Mouse (Mus musculus) liver, embryonic 16.5 days (tissue): ENCODE results near the gene Lrrc47. TPM values are rescaled to one million over a fixed set of nuclear protein-coding genes. Genes with fewer than 3 reads are reported as not detected.
A peak's percentile ranks its signal among the peaks of the same experiment; 100 is the strongest.

Source experiments
- ATAC-seq: fragments of 200-750 bp; cut with Nextera tagmentation; 2 replicates; pipeline ENCODE4 v1.8.0; 2017; ENCODE audit warnings: low read depth, mild to moderate bottlenecking, moderate number of reproducible peaks, moderate library complexity
- H3K27ac ChIP-seq: fragments of 300-500 bp; sonication (generic); 2 replicates; pipeline ENCODE4 v1.5.1; 2014; ENCODE audit warnings: mild to moderate bottlenecking, low read length
- H3K27me3 ChIP-seq: fragments of 300-500 bp; sonication (generic); 2 replicates; pipeline ENCODE4 v1.6.1; 2014; ENCODE audit warnings: low read depth, low read length, mixed read lengths; ENCODE audit not compliant: control insufficient read depth, insufficient read depth
- H3K36me3 ChIP-seq: fragments of 300-500 bp; sonication (generic); 2 replicates; pipeline ENCODE4 v1.6.1; 2014; ENCODE audit warnings: mild to moderate bottlenecking; ENCODE audit not compliant: control insufficient read depth, insufficient read depth
- H3K4me1 ChIP-seq: fragments of 300-500 bp; sonication (generic); 2 replicates; pipeline ENCODE4 v1.6.1; 2014; ENCODE audit warnings: low read depth, low read length, mixed read lengths; ENCODE audit not compliant: control insufficient read depth
- H3K4me2 ChIP-seq: fragments of 300-500 bp; sonication (generic); 2 replicates; pipeline ENCODE4 v1.6.1; 2014; ENCODE audit warnings: low read depth, low read length, mixed read lengths
- H3K4me3 ChIP-seq: fragments of 300-500 bp; sonication (generic); 2 replicates; pipeline ENCODE4 v1.5.1; 2014; ENCODE audit warnings: low read depth, mild to moderate bottlenecking, low read length
- H3K9ac ChIP-seq: fragments of 300-500 bp; sonication (generic); 2 replicates; pipeline ENCODE4 v1.6.1; 2014; ENCODE audit warnings: low read depth, low read length
- H3K9me3 ChIP-seq: fragments of 300-500 bp; sonication (generic); replicated peaks from 2 replicates; pipeline ENCODE4 v1.6.1; 2016; ENCODE audit warnings: low read length; ENCODE audit not compliant: control insufficient read depth
- WGBS: fragments of 180-500 bp; shearing (Covaris S2); extraction: QIAGEN DNeasy Blood & Tissue Kit; methylation state at CpG from one replicate; pipeline ENCODE4 v1.1.7; 2014; ENCODE audit not compliant: insufficient replicate concordance; 5-methylcytosine and 5-hydroxymethylcytosine counted together
- polyA plus RNA-seq: library from polyadenylated mRNA; unstranded; fragments of >200 nt; fragmentation: Nextera tagmentation; extraction: Ambion mirVana; gene quantifications from 2 replicates; pipeline ENCODE4 v1.2.1, GENCODE M21; 2015

The Lrrc47 gene
- polyA plus RNA-seq, 1 experiment from 2014 or later = 12.2 TPM

GRCm38 (mm10) chr4:154028066-154028465 lies 16.5 kb downstream of the Lrrc47 start:
- Histone ChIP-seq H3K9ac (0 out of 2 replicates have a peak overlapping the region, but pooled peaks have one; percentile 95), H3K9me3 (no peaks in the 10 kb centered on the region), H3K36me3 (peaks cover 7% of the 10 kb centered on the region), H3K27me3 (no peaks in the 10 kb centered on the region), H3K4me1 (peaks cover 45% of the 10 kb centered on the region), H3K4me2 (no peak overlapping the region), H3K4me3 (no peak overlapping the region; the same call in 1 of the 2 replicates), H3K27ac (no peak overlapping the region)
- ATAC-seq = no peak
- WGBS = 77% methylated on average over 7 of the region's 7 CpGs

- peaks cover 44% of the 10 kb centered on the region for H3K4me1 ChIP-seq
- H3K4me2 ChIP-seq = no peak overlapping the region
- peaks cover 3% of the 10 kb centered on the region for H3K36me3 ChIP-seq
- ATAC-seq = no peak
- H3K9ac ChIP-seq = no peak overlapping the region
- no peak overlapping the region for H3K27ac ChIP-seq
- no peaks in the 10 kb centered on the region for H3K9me3 ChIP-seq
- no peaks in the 10 kb centered on the region for H3K27me3 ChIP-seq
- H3K4me3 ChIP-seq = no peak overlapping the region
Observed at GRCm38 (mm10) chr4:154028646-154029045, 17.1 kb downstream of the Lrrc47 start.

- no peaks in the 10 kb centered on the region for H3K36me3 ChIP-seq
- H3K4me2 ChIP-seq = no peak overlapping the region
- no peak overlapping the region for H3K27ac ChIP-seq
- no peak overlapping the region for H3K9ac ChIP-seq
- H3K9me3 ChIP-seq = no peaks in the 10 kb centered on the region
- H3K4me3 ChIP-seq = no peak overlapping the region
- H3K4me1 ChIP-seq = peaks cover 11% of the 10 kb centered on the region
- no peak for ATAC-seq
- no peaks in the 10 kb centered on the region for H3K27me3 ChIP-seq
- WGBS = 39% methylated on average over 3 of the region's 3 CpGs
Observed at GRCm38 (mm10) chr4:154037123-154037522, 25.6 kb downstream of the Lrrc47 start.

- no peaks in the 10 kb centered on the region for H3K9me3 ChIP-seq
- no peak within 1 kb of the TSS for H3K4me3 ChIP-seq
- H3K9ac ChIP-seq = no peak within 1 kb of the TSS
- no peak within 1 kb of the TSS for H3K27ac ChIP-seq
- no peaks in the 10 kb centered on the region for H3K36me3 ChIP-seq
- WGBS = 72% methylated on average over 9 of the region's 9 CpGs
- H3K27me3 ChIP-seq = no peaks in the 10 kb centered on the region
- no peak for ATAC-seq
- H3K4me1 ChIP-seq = no peaks in the 10 kb centered on the region
- no peak within 1 kb of the TSS for H3K4me2 ChIP-seq
Observed at GRCm38 (mm10) chr4:154042577-154042976, 31.0 kb downstream of the Lrrc47 start, which contains the start of gene Ccdc27. Gene Ccdc27, minus strand, starts transcription at chr4:154042677.

- WGBS = 57% methylated on average over 5 of the region's 5 CpGs
- no peak overlapping the region for H3K4me3 ChIP-seq
- H3K9ac ChIP-seq = no peak overlapping the region
- H3K27ac ChIP-seq = no peak overlapping the region
- no peak for ATAC-seq
- no peaks in the 10 kb centered on the region for H3K36me3 ChIP-seq
- no peaks in the 10 kb centered on the region for H3K27me3 ChIP-seq
- no peaks in the 10 kb centered on the region for H3K9me3 ChIP-seq
- no peak overlapping the region for H3K4me2 ChIP-seq
- H3K4me1 ChIP-seq = no peaks in the 10 kb centered on the region
Observed at GRCm38 (mm10) chr4:154045837-154046236, 34.3 kb downstream of the Lrrc47 start.

GRCm38 (mm10) chr4:154051401-154051800 lies 39.9 kb downstream of the Lrrc47 start:
- Histone ChIP-seq H3K36me3 (no peaks in the 10 kb centered on the region), H3K27ac (no peak overlapping the region), H3K4me1 (no peaks in the 10 kb centered on the region), H3K27me3 (no peaks in the 10 kb centered on the region), H3K9ac (no peak overlapping the region), H3K4me2 (no peak overlapping the region), H3K9me3 (no peaks in the 10 kb centered on the region), H3K4me3 (no peak overlapping the region)
- no peak for ATAC-seq
- WGBS = 85% methylated on average over 3 of the region's 3 CpGs

- ATAC-seq = no peak
- WGBS = 44% methylated on average over 4 of the region's 4 CpGs
- no peak overlapping the region for H3K4me3 ChIP-seq
Observed at GRCm38 (mm10) chr4:154053065-154053464, 41.5 kb downstream of the Lrrc47 start.

GRCm38 (mm10) chr4:154055482-154055881 lies 44.0 kb downstream of the Lrrc47 start:
- no peak overlapping the region for H3K4me2 ChIP-seq
- no peak overlapping the region for H3K27ac ChIP-seq
- H3K4me1 ChIP-seq = no peaks in the 10 kb centered on the region
- H3K9ac ChIP-seq = no peak overlapping the region
- H3K36me3 ChIP-seq = no peaks in the 10 kb centered on the region
- H3K27me3 ChIP-seq = no peaks in the 10 kb centered on the region
- ATAC-seq = no peak
- no peak overlapping the region for H3K4me3 ChIP-seq
- WGBS = 67% methylated on average over 7 of the region's 7 CpGs
- no peaks in the 10 kb centered on the region for H3K9me3 ChIP-seq

More at GRCm38 (mm10) chr4:154053065-154053464, 41.5 kb downstream of the Lrrc47 start:
- no peaks in the 10 kb centered on the region for H3K36me3 ChIP-seq
- H3K27ac ChIP-seq = no peak overlapping the region
- H3K9me3 ChIP-seq = no peaks in the 10 kb centered on the region
- no peak overlapping the region for H3K9ac ChIP-seq
- no peaks in the 10 kb centered on the region for H3K4me1 ChIP-seq
- no peak overlapping the region for H3K4me2 ChIP-seq
- H3K27me3 ChIP-seq = no peaks in the 10 kb centered on the region

GRCm38 (mm10) chr4:154056046-154056445 lies 44.5 kb downstream of the Lrrc47 start:
- Histone ChIP-seq H3K27ac (no peak overlapping the region), H3K4me3 (no peak overlapping the region), H3K27me3 (no peaks in the 10 kb centered on the region), H3K36me3 (no peaks in the 10 kb centered on the region), H3K4me2 (no peak overlapping the region), H3K9ac (no peak overlapping the region), H3K4me1 (no peaks in the 10 kb centered on the region), H3K9me3 (no peaks in the 10 kb centered on the region)
- ATAC-seq = no peak
- 50% methylated on average over 2 of the region's 2 CpGs for WGBS
